Mouse (Mus musculus) Patski (cell line): Measurements from ENCODE around the gene Gdpd1. TPM values are rescaled to one million over a fixed set of nuclear protein-coding genes. Genes with fewer than 3 reads are reported as not detected.

Experiments used
- ATAC-seq: fragments of 100-300 bp; one replicate; pipeline ENCODE4 v1.8.0; 2021
- CTCF ChIA-PET: fragments of 350-600 bp; sonication (Branson Sonifier 250); formaldehyde crosslinking; loops from one replicate; lab custom pipeline; 2022; ENCODE audit warnings: inconsistent platforms; lab: Charles Lee
- POLR2A ChIA-PET: fragments of 350-600 bp; sonication (Branson Sonifier 250); formaldehyde crosslinking; loops from one replicate; lab custom pipeline; 2022; ENCODE audit warnings: antibody characterized with exemption, inconsistent platforms; lab: Charles Lee
- DNase-seq: peaks from one replicate; pipeline ENCODE4 v3.0.0-alpha.2; 2011; ENCODE audit warnings: low read depth, low spot score
- H3K27me3 ChIP-seq: fragments of 371-371 bp; one replicate; pipeline ENCODE4 v1.5.1; 2021
- CTCF ChIP-seq: fragments of 100-300 bp; IDR thresholded peaks from one replicate; pipeline ENCODE4 v1.5.1; 2021
- in situ Hi-C: fragments of 300-500 bp; cut with MboI; formaldehyde crosslinking; loops from 3 replicates; pipeline ENCODE4 v1.11.1; 2018; ENCODE audit warnings: low pct_unique_long_range_greater_than_20kb, mixed read lengths
- polyA plus RNA-seq: library from polyadenylated mRNA; unstranded; gene quantifications from one replicate; pipeline ENCODE4 v1.2.3, GENCODE M21; 2021

The Gdpd1 gene
- polyA plus RNA-seq = 36.5 TPM

GRCm38 (mm10) chr11:87073866-87074440 is at the start of gene Gdpd1:
TSS of gene Gdpd1 (minus strand) at chr11:87074062.
- CTCF ChIA-PET = no interaction called here
- peak; percentile 77 for DNase-seq
- TF ChIP-seq CTCF = peak; percentile 54
- H3K27me3 ChIP-seq = no peaks in the 10 kb centered on the region
- in situ Hi-C loops = no loop called here
- POLR2A ChIA-PET = interaction anchor here (0.8 to 2.7 kb wide), 3 partner anchors 12 to 363 kb away, joined by 3 to 11 read pairs (median 4); partner anchors contain the start of gene Smg8
- ATAC-seq = peak; percentile 86

DNA sequence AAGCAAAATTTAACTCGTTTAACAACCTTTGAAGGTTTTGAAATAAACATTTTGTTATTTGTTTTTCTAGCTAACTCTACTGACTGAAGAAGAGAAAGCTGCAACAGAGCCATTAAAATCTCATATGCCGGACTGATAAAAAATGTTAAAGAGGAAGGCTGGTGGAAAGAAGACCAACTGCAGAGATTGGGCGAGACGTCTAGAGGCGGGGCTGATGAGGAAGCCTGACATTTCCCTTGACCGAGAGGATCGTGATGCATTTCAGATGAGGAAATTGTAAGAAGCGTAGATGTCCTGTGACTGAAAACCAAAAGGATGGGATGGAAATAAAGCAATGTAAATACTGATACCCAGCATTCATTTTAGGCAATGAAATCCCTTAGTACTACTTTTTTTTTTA is 48.0 kb upstream of the Gdpd1 start:
- no peaks in the 10 kb centered on the region for H3K27me3 ChIP-seq
- TF ChIP-seq CTCF = no peak
- ATAC-seq (no peak), DNase-seq (no peak)
- ChIA-PET POLR2A (no interaction called here), CTCF (no interaction called here)
- in situ Hi-C loops = no loop called here

DNA sequence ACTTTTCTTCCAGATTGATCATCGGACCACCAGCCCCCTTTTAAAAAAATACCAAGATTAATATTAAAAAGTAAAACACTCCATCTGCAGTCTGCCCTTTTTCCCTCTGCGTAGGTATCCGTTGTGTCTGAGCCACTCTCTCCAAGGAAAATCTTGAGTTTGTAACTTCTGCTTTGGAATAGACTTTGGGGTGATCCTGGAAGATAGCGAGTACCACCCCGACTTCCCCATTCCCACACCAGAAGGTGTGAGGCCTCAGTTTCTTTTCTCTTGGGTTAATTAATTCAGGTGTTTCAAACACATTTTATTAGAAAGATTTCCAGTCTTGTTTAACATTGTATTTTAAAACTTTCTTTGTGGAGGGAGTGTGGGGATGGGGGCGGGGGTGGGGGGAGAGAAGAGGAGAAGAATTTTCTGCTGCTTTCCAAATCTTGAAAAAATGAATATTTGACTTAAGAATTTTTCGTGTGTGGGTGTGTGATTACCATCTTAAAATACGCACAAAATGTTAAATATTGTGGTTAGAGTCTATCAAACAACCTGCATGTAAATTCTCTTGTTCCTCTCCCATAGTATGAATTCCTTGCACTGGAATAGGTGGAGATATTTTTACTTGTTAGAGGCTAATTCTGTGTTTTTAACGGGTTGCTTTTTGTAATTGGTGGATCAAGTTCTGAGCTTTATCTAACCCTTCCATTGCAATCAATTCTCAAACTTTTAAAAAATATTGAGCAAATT is 36.5 kb upstream of the Gdpd1 start:
- CTCF ChIA-PET = no interaction called here
- no peak for TF ChIP-seq CTCF
- ATAC-seq = no peak
- DNase-seq = no peak
- in situ Hi-C loops = no loop called here
- POLR2A ChIA-PET = interaction anchor here (1.0 to 1.2 kb wide), 2 partner anchors 9 to 23 kb away, joined by 3 read pairs; partner anchors contain the start of gene Smg8
- no peaks in the 10 kb centered on the region for H3K27me3 ChIP-seq

GRCm38 (mm10) chr11:87109519-87110171 is 35.8 kb upstream of the Gdpd1 start:
- in situ Hi-C loops = no loop called here
- no peak for TF ChIP-seq CTCF
- DNase-seq (no peak), ATAC-seq (no peak)
- ChIA-PET POLR2A (interaction anchor here (1.0 to 1.2 kb wide), 3 partner anchors 9 to 23 kb away, joined by 3 read pairs; partner anchors contain the start of gene Smg8), CTCF (no interaction called here)
- no peaks in the 10 kb centered on the region for H3K27me3 ChIP-seq

DNA sequence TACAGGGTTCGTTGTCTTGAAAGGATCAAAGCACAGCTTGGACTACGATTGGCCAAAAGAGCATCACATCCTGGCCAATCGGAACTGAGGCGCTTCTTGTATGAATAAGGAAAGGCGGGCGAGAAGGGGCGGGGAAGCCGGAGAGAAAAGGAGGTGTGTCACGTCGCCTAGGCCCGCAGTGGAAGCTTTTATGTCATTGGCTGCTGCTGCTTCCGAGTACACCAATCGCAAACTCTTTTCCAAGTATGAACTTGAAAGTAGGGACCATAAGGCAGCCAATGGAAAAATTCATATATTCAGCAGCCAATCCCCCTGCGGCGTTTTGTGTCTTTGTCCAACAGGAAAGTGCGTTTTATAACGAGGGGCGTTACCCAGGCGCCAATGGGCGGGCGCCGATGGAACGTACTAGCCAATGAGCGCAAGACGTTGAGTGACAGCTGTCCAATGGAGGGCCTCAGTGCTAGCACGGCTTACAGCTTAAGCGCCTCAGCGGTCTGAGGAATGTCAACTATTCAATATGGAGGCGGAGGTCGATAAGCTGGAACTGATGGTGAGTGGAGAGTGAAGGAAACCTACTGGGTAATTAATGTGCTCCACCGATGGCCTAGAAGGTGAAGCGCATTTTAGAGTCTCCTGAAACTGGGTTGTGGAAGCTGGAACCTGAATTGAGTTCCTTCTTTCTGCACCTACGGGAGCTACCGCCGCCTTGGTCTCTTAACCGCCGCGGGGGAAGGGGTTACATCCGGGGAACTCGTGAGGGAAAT is 35.1 kb upstream of the Gdpd1 start, which contains the start of gene Ska2:
Gene Ska2, plus strand, starts transcription at position 480 of the 764 bp plus-strand sequence.
- in situ Hi-C loops = no loop called here
- no peak for TF ChIP-seq CTCF
- CTCF ChIA-PET = no interaction called here
- POLR2A ChIA-PET = interaction anchor here (1.0 to 1.2 kb wide), 3 partner anchors 8 to 22 kb away, joined by 3 read pairs; partner anchors contain the start of gene Smg8
- H3K27me3 ChIP-seq = no peaks in the 10 kb centered on the region
- ATAC-seq (peak; percentile 93), DNase-seq (peak; percentile 99)

GRCm38 (mm10) chr11:87108409-87108754 is 34.5 kb upstream of the Gdpd1 start, which contains the start of gene Prr11:
TSS of gene Prr11 (minus strand) at chr11:87108708.
- no peaks in the 10 kb centered on the region for H3K27me3 ChIP-seq
- in situ Hi-C loops = no loop called here
- DNase-seq (no peak), ATAC-seq (no peak)
- TF ChIP-seq CTCF = no peak
- ChIA-PET CTCF (no interaction called here), POLR2A (no interaction called here)

GRCm38 (mm10) chr11:87087142-87087541 is 13.3 kb upstream of the Gdpd1 start:
- H3K27me3 ChIP-seq = no peaks in the 10 kb centered on the region
- ChIA-PET POLR2A (interaction anchor here (0.6 to 2.9 kb wide), 3 partner anchors 13 to 59 kb away, joined by 3 to 11 read pairs (median 6); partner anchors contain the start of gene Gdpd1), CTCF (no interaction called here)
- ATAC-seq (no peak), DNase-seq (no peak)
- in situ Hi-C loops = no loop called here
- no peak for TF ChIP-seq CTCF

DNA sequence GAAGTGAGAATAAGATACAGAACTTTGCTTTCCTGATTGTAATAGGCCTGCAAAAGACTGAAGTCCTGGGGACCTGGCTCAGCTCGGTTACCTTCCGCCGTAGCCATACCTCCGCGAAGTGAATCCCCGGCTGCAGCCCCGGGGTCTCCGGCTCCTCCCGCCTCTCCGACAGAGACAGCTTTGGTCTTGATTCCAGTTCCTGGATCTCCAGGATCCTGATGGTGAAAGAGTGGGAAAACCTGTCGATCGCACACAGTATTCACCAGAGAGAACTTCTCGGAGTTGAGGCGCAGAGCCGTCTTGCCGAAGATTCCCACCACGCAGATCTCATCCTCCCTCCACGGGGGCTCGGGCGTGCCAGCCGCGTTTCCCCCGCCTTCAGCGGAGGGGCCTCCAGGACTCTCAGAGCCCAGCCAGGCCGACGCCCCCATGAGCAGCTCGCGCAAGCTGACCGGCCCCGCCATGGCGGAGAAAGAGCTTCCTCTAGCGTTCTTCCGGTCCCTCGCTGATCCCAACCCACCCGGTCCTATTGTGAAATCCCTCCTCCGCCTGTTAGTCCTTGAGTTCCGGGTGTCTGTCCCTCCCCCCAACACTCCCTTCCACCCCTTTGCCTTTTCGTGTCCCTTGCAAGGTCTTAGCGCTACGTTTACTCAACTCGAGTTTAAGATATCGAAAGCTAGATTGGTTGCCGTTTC is 12.6 kb upstream of the Gdpd1 start, which contains the start of gene Smg8:
Gene Smg8, minus strand, starts transcription at position 485 of the 695 bp plus-strand sequence.
- H3K27me3 ChIP-seq = no peaks in the 10 kb centered on the region
- ChIA-PET CTCF (interaction anchor here (1.2 kb wide), 1 partner anchor 13 kb away, joined by 4 read pairs; no protein-coding TSS in a partner anchor), POLR2A (interaction anchor here (0.6 to 2.9 kb wide), 4 partner anchors 12 to 59 kb away, joined by 3 to 11 read pairs (median 4); partner anchors contain the start of gene Gdpd1)
- no peak for DNase-seq
- peak; percentile 60 for ATAC-seq
- no peak for TF ChIP-seq CTCF
- in situ Hi-C loops = no loop called here

- ATAC-seq = no peak
- CTCF ChIA-PET = interaction anchor here (1.2 to 1.3 kb wide), 2 partner anchors 10 to 12 kb away, joined by 4 read pairs; no protein-coding TSS in a partner anchor
- no peak for DNase-seq
- in situ Hi-C loops = no loop called here
- no peaks in the 10 kb centered on the region for H3K27me3 ChIP-seq
- POLR2A ChIA-PET = interaction anchor here (2.9 kb wide), 1 partner anchor 11 kb away, joined by 11 read pairs; the partner anchor contains the start of gene Gdpd1
- no peak for TF ChIP-seq CTCF
These were observed 11.6 kb upstream of the Gdpd1 start for GRCm38 (mm10) chr11:87085461-87085860.
